Mouse (Mus musculus): ENCODE measurements around the gene 0610012G03Rik.

Gene 0610012G03Rik

DNA sequence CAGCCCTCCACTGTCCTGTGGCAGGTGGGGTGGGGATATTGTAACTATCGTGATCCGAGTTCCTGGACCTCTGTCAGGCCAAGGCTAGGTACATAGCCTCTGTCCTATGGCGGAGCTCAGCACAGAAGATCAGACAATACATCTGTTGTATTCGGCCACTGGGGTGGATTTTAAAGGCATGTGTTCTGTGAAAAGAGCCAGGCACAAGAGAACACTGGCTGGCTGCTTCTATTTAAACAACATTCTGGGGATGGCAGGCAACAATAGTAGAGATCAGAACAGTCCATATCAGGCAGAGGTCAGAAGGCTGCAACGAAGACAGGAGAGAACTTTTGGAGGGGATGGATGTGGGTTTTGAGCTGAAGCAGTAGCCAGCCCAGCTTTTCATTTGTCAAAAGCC is 16.0 kb downstream of the 0610012G03Rik start:
- DNase-seq, result no peak

DNA sequence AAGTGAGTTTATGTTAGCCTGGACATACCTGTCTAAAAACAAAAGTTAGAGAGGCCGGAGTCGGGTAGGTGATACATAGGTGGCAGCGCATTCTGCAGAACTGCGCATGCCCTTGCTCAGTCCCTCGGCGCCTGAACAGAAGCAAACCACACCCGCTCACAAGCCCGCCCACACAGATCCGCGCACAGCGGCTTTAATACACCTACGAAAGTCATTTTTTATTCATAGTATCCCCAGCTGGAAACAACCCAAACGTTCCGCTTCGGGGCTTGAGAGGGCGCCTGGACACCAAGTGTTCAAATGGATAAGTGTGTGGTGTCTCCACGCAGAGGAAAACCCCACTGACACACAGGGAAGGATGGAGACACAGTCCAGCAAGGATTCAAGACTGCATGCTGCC is 17.0 kb downstream of the 0610012G03Rik start:
- DNase-seq, result no peak

DNA sequence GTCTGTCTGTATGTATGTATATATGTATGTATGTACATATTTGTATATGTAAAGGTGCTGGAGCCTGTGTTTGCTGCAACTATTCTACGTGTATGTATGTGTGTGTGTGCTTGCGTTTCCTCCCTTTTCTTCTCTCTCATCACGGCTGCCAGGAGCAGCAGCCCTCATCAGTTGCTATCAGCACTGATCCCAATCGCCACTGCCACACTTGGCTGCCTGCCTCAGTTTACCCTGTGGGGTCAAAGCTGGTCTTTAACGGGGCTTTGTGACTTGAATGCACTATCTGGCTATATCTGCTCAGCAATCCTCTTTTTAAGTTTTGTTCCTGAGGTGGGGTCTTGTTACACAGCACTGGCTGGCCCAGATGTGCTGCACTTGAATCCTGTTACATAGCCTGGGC is 20.9 kb downstream of the 0610012G03Rik start:
- DNase-seq, result no peak

DNA sequence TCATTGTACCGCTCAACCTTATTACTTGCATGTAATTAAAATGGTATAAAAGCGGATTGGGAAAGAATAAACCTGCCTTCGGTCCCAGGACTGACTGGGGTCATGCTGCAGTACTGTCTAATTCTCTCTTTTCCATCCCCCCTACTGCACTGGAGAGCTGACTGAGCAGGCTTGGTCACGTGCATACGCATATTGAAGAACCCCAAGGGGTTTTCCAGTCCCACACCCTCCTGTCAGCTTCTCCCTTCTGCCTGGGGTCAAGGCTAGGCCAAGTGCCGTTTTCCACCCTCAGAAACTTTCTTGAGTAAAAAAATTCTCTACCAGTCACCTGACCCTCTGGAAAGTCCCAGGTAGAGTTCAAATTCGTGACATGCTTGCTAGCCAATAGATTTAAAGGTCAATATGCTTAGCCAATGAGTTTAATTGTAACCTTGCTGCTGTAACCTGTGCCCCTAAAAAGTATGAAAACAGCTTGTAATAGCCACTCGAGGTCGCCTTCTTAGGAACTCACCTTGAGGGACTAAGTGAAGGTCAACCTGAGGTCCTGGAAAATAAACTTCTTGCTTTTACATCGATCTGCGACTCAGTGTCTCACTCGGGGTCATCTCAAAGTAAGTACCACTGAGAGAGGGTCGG is 21.6 kb downstream of the 0610012G03Rik start:
- no peak for DNase-seq

DNA sequence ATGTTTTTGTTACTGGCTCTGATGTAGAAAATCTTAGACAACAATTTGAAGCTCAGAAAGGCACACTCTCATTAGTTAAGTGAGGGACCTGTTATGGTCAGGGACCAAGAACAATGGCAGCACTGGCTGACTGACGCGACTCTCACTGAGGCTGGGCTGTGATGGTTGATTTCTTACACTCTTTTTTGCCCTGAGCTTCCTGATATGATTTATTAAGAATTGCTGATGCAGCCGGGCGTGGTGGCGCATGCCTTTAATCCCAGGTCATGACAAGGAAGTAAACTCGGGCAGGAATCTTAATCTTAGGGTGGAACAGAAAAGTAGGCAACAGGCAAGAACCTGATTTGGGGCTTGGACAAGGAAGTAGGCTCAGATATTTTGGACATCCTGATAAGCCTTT is 22.2 kb downstream of the 0610012G03Rik start:
- no peak for DNase-seq

DNA sequence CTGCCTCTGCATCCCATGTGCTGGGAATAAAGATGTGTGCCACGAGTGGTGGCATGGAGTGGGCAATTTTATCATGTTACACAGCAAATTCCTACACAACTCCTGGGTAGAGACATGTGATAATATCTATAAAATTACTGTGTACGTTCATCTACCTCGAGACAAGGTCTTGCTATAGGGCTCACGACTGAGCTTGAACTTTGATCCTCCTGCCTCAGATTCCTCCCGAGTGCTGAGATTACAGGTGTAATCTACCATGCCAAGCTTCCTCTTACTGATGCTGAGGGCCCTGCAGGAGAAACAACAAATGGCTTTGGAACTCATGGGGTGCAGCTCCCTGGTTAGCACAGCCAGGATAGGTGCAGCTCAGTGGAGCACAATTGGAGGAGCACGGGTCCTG is 23.9 kb downstream of the 0610012G03Rik start:
- DNase-seq, result no peak

DNA sequence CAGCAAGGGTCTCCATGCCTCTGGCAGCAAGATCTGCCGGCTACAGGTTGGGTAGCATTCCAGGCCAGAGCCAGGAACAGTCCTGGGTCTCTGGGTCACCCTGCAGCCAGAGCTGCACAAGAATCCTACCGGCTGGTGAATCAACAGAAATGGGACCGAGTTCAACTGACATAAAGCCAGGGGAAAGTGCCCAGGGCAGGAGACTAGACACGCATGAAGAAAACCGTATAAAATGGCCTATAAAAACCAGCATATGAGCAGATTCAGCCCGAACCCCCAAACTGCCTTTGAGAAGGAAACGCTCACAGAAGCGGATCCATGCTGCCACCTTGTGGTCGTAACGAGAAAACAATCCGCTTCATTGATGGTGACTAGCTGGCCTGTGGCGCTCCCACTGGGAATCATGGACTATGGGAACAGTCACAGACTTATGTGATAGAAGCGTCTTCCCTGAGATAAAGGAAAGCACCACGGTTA is 30.0 kb downstream of the 0610012G03Rik start:
- peak; percentile 89 for DNase-seq

DNA sequence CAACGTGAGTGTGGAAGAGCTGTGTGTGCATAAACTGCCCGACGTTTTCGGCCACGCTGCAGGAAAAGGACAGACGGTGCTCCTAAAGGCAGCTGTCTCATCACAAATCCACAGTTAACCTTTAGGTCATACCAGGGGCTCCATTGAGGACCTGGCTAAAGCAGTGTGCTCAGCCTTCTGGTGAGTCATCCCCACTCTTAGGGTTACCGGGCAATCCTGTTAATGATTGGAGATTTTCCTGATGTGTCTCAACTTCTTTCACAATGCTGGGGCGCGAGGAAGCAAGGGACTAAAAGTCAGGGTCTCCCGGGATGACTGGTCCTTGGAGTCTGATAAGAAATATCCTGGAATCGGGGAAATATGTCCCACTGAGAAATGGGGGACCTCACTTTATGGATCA is 30.5 kb downstream of the 0610012G03Rik start:
- no peak for DNase-seq

DNA sequence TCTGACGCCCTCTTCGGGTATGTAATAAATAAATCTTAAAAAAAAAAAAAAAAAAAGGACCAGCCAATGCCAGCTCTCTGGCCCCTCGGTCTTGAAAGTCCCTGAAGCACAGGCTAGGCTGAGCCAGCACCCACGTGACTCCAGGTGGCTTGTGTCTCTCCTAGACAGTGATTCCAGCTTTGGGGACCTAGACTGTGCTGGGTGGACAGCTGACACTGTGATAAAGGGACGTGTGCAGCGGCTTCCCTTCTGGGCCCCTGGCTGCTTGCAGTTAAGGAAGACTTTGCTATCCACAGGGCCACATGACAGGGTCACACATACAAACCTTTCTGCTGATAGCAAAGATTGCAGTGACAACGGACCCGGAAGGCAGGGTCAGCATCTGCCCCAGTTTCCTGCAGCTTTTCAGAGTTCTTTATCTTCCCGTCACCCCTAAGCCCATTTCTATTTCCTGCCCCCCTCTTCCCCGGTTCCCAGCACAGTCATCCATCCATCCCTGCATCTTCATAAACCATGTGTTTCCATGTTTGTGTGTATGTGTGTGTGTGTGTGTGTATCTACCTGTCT is 37.9 kb downstream of the 0610012G03Rik start:
- no peak for DNase-seq

DNA sequence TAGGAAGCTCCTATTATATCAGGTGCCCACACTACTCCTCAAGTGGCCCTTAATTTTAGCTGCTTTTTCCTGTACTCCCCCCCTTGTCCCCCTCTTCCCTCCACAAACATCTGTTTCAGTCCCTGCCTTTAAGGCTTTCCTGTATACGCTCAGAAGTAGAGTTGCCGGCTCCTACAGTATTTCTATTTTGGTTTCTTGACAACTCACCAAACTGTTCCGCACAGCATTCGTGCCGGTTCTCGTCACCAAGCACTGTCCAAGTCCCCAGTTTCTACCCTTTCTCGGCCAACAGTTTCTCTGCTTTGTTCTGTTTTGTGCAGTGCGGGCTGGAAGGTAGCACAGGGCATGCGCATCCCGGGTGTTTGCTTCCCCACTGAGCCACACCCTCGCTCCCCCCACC is 39.3 kb downstream of the 0610012G03Rik start:
- DNase-seq, result peak; percentile 80

DNA sequence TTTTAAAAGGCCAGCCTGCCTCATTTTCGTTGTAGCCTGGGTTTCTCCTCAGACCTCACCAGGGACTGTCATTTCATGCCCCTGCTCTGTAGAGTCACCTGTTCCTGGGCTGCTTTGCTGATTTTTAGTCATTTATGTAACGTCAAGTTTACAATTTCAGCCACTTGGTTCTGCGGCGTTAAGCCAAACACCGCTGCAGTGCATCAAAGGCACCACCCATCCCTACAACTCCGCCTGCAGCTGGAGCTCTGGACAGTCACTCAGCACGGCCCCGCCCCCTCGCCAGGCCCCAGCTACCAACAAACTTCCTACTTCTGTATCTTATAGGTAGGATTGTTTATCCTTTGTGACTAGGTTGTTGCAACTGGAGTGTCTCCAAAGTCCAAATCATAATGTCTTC is 41.4 kb downstream of the 0610012G03Rik start:
- DNase-seq, result peak; percentile 45

DNA sequence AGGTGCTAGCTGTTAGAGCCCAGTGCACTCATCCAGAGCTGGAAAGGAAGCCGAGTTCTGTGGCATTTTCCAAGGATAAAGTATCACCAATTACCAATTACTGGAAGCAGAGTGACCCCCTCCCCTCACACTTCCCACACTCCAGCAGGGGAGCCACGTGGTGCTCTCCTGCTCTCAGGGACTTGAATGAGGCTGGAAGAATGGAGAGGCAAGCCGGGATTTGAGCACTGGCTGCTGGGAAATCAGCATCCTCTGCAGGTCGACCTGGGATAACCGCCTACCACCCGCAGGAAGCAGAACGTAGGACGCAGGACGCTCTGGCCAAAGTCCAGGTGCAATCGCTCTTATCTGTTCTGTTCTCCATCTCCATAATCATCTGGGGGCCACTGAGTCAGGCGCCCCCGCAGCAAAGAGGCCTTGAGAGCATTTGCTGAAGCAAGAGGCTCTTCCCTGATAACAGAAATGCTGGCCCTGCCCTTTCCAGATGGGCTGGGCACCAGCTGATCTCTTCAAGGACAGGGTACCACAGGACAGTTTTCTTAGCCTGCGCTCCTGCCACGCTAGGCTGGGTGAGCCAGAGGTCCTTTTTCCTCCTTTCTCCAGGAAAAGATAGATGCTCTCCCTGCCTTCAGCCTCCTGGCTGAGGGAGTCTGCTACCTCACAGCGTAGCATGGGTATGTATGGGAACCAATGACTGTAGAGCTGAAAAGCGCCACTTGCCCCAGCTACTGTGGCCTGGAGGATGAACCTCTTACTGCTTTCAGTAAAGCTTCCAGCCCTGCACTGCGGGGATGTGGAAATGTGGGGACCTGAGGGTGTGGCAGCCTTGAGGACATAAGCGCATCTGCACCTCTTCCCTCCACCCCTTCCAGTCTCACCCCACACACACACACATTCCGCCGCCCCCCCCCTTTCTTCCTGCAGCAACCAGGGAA is 42.1 kb downstream of the 0610012G03Rik start:
- no peak for DNase-seq

DNA sequence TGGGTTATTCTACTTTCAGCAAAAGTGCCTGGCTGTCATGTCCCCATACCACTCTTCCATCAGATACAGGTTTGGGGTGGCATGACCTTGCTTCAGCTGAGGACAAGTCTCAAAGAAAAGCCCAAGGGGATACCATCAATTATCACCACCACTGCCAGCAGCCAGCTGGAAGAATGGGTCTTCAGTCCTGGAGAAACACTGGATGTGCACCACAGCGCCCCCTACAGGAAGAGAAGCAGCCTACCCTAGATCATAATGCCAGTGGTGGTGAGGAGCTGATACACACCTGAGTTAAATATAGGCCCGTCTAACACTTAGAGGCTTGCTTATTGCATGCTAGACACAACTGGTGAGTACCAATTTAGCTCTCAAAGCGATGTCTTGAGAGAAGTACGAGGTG is 43.0 kb downstream of the 0610012G03Rik start:
- DNase-seq, result no peak

DNA sequence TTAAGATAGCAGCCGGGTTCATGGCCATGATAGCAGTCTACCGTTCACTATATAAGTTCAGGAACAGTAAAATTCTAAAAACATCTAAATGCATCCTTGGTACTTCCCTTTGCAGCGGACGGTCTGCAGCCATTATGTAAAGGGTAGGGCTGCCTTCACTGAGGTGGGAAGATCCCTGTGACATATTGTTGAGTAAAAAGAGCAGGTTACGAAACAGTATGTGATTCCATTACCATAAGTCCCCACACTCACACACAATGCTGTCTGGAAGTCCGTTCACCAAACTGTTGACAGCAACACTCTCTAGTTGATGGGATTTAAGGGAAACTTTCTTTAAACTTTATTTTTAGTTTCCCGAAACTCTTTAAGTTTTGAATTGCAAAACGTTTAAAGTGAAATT is 45.1 kb downstream of the 0610012G03Rik start:
- DNase-seq, result no peak

DNA sequence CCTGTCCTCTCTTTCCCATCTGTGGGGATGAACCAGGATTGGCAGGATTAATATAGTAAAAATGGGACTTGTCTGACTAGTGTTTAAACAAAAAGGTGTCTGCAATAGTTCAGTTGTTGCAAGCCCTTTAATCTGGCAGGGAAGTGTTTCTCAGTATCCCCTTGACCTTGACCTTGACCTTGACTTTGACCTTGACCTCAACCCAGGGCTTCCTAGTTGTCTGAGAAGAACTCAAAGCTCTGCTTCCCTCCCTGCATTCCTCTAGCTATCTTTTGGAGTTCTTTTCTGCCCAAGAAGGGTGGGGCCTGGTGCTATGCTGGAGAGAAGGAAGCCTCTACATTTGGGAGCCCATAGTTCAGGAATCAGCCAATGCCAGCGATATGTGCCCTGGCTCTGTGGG is 46.4 kb downstream of the 0610012G03Rik start:
- DNase-seq, result no peak

DNA sequence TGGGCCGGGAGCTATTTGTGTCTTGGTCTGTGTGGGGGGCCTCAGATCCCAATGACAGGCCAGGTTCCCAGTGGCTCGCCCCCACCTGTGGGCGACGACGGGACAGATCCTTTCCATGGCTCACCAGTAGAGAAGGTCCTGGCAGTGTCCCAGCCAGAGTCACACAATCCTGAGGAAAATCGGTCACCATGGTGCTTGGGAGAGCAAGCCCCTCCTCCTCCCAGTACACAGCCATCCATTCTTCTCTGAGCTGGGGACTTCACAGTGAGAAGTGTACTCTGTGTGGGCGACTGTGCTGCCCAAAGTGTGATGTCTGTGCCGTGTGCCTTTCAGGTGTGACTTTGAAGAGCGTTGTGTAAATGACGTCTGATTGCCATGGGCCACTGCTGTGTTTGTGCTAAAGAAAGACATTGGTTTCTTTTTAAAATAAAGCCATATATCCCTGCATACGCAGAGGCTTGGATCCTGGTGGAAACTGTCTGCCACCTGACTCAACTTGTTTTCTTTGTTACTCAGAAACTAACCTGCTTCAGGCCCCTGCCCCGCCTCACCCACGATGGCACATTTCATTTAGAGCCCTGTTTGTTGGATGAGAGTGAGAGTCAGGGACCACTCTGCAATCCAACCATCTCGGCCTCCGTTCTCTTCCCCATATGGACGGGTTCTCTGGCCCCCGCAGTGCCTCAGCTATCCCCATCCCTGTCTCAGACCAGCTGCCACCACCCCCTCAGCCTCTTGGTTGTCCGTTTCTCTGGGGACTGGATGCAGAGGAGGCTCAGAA is 49.6 kb downstream of the 0610012G03Rik start:
- DNase-seq, result peak; percentile 94
